Mouse (Mus musculus): Measurements from ENCODE around the gene Dvl1. TPM values are rescaled to one million over a fixed set of nuclear protein-coding genes. Genes with fewer than 3 reads are reported as not detected.

Dvl1 gene
- total RNA-seq, 1 experiment, result 49.8 TPM

DNA sequence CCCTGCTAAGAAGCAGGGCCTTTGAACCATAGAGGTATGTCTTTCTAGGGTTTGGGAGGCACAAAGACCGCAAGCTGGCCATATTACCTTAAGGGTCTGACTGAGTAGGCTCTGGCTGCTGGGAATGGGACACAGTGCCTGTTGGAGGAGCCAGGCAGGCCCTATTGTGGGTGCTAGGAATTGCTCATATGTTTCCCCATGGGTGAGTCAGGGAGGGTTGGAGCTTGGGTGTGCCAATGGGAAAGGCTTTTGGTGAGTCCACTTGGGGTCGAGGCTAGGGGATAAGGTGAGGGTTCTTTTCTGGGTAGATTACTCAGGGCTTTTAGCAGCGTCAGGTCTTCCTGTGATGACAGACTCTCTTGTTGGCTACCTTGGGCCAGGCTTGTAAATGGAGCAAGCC is 4.2 kb downstream of the Dvl1 start:
- Histone ChIP-seq H3K27ac (ENCODE audit: insufficient read depth, low read depth, low read length, poor library complexity, severe bottlenecking) (no peak overlapping the region), H3K4me3 (ENCODE audit: insufficient read depth in 1 of 2, low read depth in 1 of 2, low read length in 2 of 2, poor library complexity in 1 of 2, severe bottlenecking in 1 of 2) (no peak overlapping the region), H3K9me3 (ENCODE audit: control insufficient read depth, insufficient read depth, low read depth, low read length) (no peaks in the 10 kb centered on the region), H3K9ac (ENCODE audit: insufficient read depth, low read depth, low read length, poor library complexity, severe bottlenecking) (no peak overlapping the region), H3K4me1 (ENCODE audit: control insufficient read depth in 2 of 2, insufficient read depth in 2 of 2, low read length in 2 of 2, poor library complexity in 1 of 2) (peaks cover 5 to 9% of the 10 kb centered on the region in 2 experiments; a peak in 3 of 4 replicates), H3K36me3 (ENCODE audit: control insufficient read depth, insufficient read depth, low read length, poor library complexity, severe bottlenecking) (peaks cover 14% of the 10 kb centered on the region; the same call in 1 of the 2 replicates)
- TF ChIP-seq MAFK (IDR thresholded peaks at IDR 0.05; ENCODE audit: insufficient read depth, low read depth, low read length) (no peak), HCFC1 (IDR thresholded peaks at IDR 0.05; ENCODE audit: borderline replicate concordance, insufficient read depth, low read length) (no peak), ZNF384 (IDR thresholded peaks at IDR 0.05; ENCODE audit: low read depth, low read length) (no peak), CHD2 (IDR thresholded peaks at IDR 0.05; ENCODE audit: low read depth, low read length) (no peak), ZC3H11A (IDR thresholded peaks at IDR 0.05; ENCODE audit: borderline replicate concordance, low read depth, low read length) (no peak)
- no peak for DNase-seq (ENCODE audit: low read depth, low spot score)
- in situ Hi-C loops (cut with MboI; ENCODE audit: low sequenced_read_pairs in 2 of 2, unreplicated experiment in 2 of 2), result no loop called here

DNA sequence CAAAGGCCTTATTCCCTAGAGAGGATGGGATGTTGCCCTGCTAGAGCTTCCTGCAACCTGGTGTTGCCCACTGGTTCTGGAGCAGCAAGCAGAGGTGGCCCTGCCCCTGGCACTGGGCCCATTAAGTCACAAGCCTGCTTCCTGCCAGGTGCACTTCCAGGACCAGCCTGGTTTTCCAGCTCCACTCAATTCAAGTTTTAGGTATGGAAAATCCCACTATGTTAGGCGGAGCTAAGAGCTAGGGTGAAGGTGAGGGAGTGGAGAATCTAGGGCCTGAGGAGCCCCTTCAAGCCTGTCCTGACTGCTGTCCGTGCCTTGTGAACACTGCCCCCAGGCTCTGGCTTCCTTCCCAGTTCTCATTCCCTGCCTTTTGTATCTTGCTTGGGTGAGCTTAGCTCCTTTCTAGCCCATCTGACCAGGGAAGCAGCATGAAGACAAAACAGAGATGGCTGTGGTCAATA is 4.8 kb downstream of the Dvl1 start:
- in situ Hi-C loops (cut with MboI; ENCODE audit: low sequenced_read_pairs in 2 of 2, unreplicated experiment in 2 of 2), result no loop called here
- DNase-seq (ENCODE audit: low read depth, low spot score), result no peak
- Histone ChIP-seq H3K9ac (ENCODE audit: insufficient read depth, low read depth, low read length, poor library complexity, severe bottlenecking) (no peak overlapping the region), H3K4me1 (ENCODE audit: control insufficient read depth in 2 of 2, insufficient read depth in 2 of 2, low read length in 2 of 2, poor library complexity in 1 of 2) (peaks cover 5 to 6% of the 10 kb centered on the region in 2 experiments; a peak in 2 of 4 replicates), H3K9me3 (ENCODE audit: control insufficient read depth, insufficient read depth, low read depth, low read length) (no peaks in the 10 kb centered on the region), H3K36me3 (ENCODE audit: control insufficient read depth, insufficient read depth, low read length, poor library complexity, severe bottlenecking) (peaks cover 19% of the 10 kb centered on the region; the same call in 1 of the 2 replicates), H3K27ac (ENCODE audit: insufficient read depth, low read depth, low read length, poor library complexity, severe bottlenecking) (no peak overlapping the region), H3K4me3 (ENCODE audit: insufficient read depth in 1 of 2, low read depth in 1 of 2, low read length in 2 of 2, poor library complexity in 1 of 2, severe bottlenecking in 1 of 2) (no peak overlapping the region)
- TF ChIP-seq ZC3H11A (IDR thresholded peaks at IDR 0.05; ENCODE audit: borderline replicate concordance, low read depth, low read length) (no peak), MAFK (IDR thresholded peaks at IDR 0.05; ENCODE audit: insufficient read depth, low read depth, low read length) (no peak), HCFC1 (IDR thresholded peaks at IDR 0.05; ENCODE audit: borderline replicate concordance, insufficient read depth, low read length) (no peak)

DNA sequence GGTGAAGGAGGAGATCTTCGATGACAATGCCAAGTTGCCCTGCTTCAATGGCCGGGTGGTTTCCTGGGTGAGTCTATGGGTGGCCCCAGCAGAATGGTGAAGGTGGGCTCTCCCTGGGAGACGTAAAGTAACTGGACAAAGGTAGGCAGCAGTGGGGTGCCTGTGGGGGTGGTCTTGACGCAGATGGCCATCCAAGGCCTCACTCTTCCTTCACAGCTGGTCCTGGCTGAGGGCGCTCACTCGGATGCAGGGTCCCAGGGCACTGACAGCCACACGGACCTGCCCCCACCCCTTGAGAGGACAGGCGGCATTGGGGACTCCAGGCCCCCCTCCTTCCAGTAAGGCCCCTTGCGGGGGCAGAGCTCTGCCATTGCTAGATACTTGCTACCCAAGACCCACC is 6.2 kb downstream of the Dvl1 start:
- in situ Hi-C loops (cut with MboI; ENCODE audit: low sequenced_read_pairs in 2 of 2, unreplicated experiment in 2 of 2), result no loop called here

DNA sequence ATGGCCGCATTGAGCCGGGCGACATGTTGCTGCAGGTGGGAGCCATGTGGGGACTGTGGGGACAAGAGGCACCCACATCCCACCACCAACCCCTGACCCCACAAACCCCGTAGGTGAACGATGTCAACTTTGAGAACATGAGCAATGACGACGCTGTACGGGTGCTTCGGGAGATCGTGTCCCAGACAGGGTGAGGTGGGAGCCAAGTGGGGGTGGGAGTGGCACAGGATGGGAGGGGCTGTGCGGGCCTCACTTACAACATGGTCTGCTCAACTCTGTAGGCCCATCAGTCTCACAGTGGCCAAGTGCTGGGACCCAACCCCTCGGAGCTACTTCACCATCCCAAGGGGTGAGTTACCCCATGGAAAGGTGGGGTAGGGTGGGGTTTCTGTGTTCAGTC is 7.8 kb downstream of the Dvl1 start:
- Histone ChIP-seq H3K27ac (ENCODE audit: insufficient read depth, low read depth, low read length, poor library complexity, severe bottlenecking) (no peak overlapping the region), H3K9me3 (ENCODE audit: control insufficient read depth, insufficient read depth, low read depth, low read length) (no peaks in the 10 kb centered on the region), H3K4me1 (ENCODE audit: control insufficient read depth in 2 of 2, insufficient read depth in 2 of 2, low read length in 2 of 2, poor library complexity in 1 of 2) (no peaks in the 10 kb centered on the region; a peak in 1 of 4 replicates), H3K36me3 (ENCODE audit: control insufficient read depth, insufficient read depth, low read length, poor library complexity, severe bottlenecking) (peaks cover 28% of the 10 kb centered on the region; the same call in 1 of the 2 replicates), H3K9ac (ENCODE audit: insufficient read depth, low read depth, low read length, poor library complexity, severe bottlenecking) (no peak overlapping the region), H3K4me3 (ENCODE audit: insufficient read depth in 1 of 2, low read depth in 1 of 2, low read length in 2 of 2, poor library complexity in 1 of 2, severe bottlenecking in 1 of 2) (no peak overlapping the region)
- no peak for DNase-seq (ENCODE audit: low read depth, low spot score)
- in situ Hi-C loops (cut with MboI; ENCODE audit: low sequenced_read_pairs in 2 of 2, unreplicated experiment in 2 of 2), result no loop called here
- TF ChIP-seq CHD2 (IDR thresholded peaks at IDR 0.05; ENCODE audit: low read depth, low read length) (no peak), ZC3H11A (IDR thresholded peaks at IDR 0.05; ENCODE audit: borderline replicate concordance, low read depth, low read length) (no peak), ZNF384 (IDR thresholded peaks at IDR 0.05; ENCODE audit: low read depth, low read length) (no peak), HCFC1 (IDR thresholded peaks at IDR 0.05; ENCODE audit: borderline replicate concordance, insufficient read depth, low read length) (no peak), MAFK (IDR thresholded peaks at IDR 0.05; ENCODE audit: insufficient read depth, low read depth, low read length) (no peak)

More for the DNA sequence above, 6.2 kb downstream of the Dvl1 start:
- Histone ChIP-seq H3K36me3 (ENCODE audit: control insufficient read depth, insufficient read depth, low read length, poor library complexity, severe bottlenecking) (peaks cover 21% of the 10 kb centered on the region; the same call in 1 of the 2 replicates), H3K9ac (ENCODE audit: insufficient read depth, low read depth, low read length, poor library complexity, severe bottlenecking) (no peak overlapping the region), H3K4me1 (ENCODE audit: control insufficient read depth in 2 of 2, insufficient read depth in 2 of 2, low read length in 2 of 2, poor library complexity in 1 of 2) (peaks cover 3% of the 10 kb centered on the region in 2 experiments; a peak in 2 of 4 replicates), H3K27ac (ENCODE audit: insufficient read depth, low read depth, low read length, poor library complexity, severe bottlenecking) (no peak overlapping the region), H3K9me3 (ENCODE audit: control insufficient read depth, insufficient read depth, low read depth, low read length) (no peaks in the 10 kb centered on the region), H3K4me3 (ENCODE audit: insufficient read depth in 1 of 2, low read depth in 1 of 2, low read length in 2 of 2, poor library complexity in 1 of 2, severe bottlenecking in 1 of 2) (no peak overlapping the region)
- DNase-seq (ENCODE audit: low read depth, low spot score), result no peak
- TF ChIP-seq ZC3H11A (IDR thresholded peaks at IDR 0.05; ENCODE audit: borderline replicate concordance, low read depth, low read length) (no peak), CHD2 (IDR thresholded peaks at IDR 0.05; ENCODE audit: low read depth, low read length) (no peak), HCFC1 (IDR thresholded peaks at IDR 0.05; ENCODE audit: borderline replicate concordance, insufficient read depth, low read length) (no peak), ZNF384 (IDR thresholded peaks at IDR 0.05; ENCODE audit: low read depth, low read length) (no peak), MAFK (IDR thresholded peaks at IDR 0.05; ENCODE audit: insufficient read depth, low read depth, low read length) (no peak)

Data from ES-E14 (cell line).